Mouse (Mus musculus) myocyte (in vitro differentiated cells): ENCODE measurements around the gene Dusp8.

Experiments used
- CEBPB ChIP-seq: IDR thresholded peaks from 2 replicates; pipeline ENCODE4 v1.6.1; 2011; ENCODE audit warnings: mild to moderate bottlenecking, moderate library complexity; ENCODE audit not compliant: poor library complexity, insufficient read depth, severe bottlenecking
- E2F4 ChIP-seq: IDR thresholded peaks from one replicate; pipeline ENCODE4 v1.6.1; 2011; ENCODE audit warnings: mild to moderate bottlenecking, control low read depth, moderate library complexity; ENCODE audit not compliant: insufficient read depth
- MAX ChIP-seq: IDR thresholded peaks from one replicate; pipeline ENCODE4 v1.6.1; 2011; ENCODE audit warnings: low read depth, mild to moderate bottlenecking, control low read depth
- MYOG ChIP-seq, 3 experiments: IDR thresholded peaks; one replicate each; pipeline ENCODE4 v1.6.1; 2011; ENCODE audit warnings: control low read depth in 2 of 3, low read depth in 2 of 3, mild to moderate bottlenecking in 2 of 3; ENCODE audit not compliant: insufficient read length in 2 of 3, control insufficient read depth in 1 of 3, insufficient read depth in 1 of 3
- POLR2A ChIP-seq: IDR thresholded peaks from one replicate; pipeline ENCODE4 v1.6.1; 2011; ENCODE audit warnings: low read depth, mild to moderate bottlenecking, control low read depth, moderate library complexity; ENCODE audit not compliant: insufficient read length
- TCF12 ChIP-seq: IDR thresholded peaks from one replicate; pipeline ENCODE4 v1.6.1; 2011; ENCODE audit warnings: mild to moderate bottlenecking, control low read depth; ENCODE audit not compliant: poor library complexity, insufficient read depth, severe bottlenecking
- TCF3 ChIP-seq: IDR thresholded peaks from one replicate; pipeline ENCODE4 v1.6.1; 2011; ENCODE audit warnings: low read depth, control low read depth; ENCODE audit not compliant: insufficient read length
- USF1 ChIP-seq: IDR thresholded peaks from one replicate; pipeline ENCODE4 v1.6.1; 2011; ENCODE audit warnings: low read depth, mild to moderate bottlenecking, control low read depth, moderate library complexity

GRCm38 (mm10) chr7:142071717-142072116 is 23.9 kb downstream of the Dusp8 start:
- TF ChIP-seq POLR2A (no peak), MYOG (IDR thresholded peaks at IDR 0.05; ENCODE audit: control insufficient read depth in 1 of 3, insufficient read depth in 1 of 3, insufficient read length in 2 of 3, low read depth in 2 of 3) (no peak), CEBPB (no peak), E2F4 (no peak), USF1 (no peak), TCF12 (no peak), TCF3 (no peak), MAX (no peak)
